Mouse (Mus musculus) limb, embryonic 13.5 days (tissue): ENCODE measurements around the gene Kcnj9. TPM values are rescaled to one million over a fixed set of nuclear protein-coding genes. Genes with fewer than 3 reads are reported as not detected.
A peak's percentile ranks its signal among the peaks of the same experiment; 100 is the strongest.

Source experiments
- ATAC-seq: fragments of 200-750 bp; cut with Nextera tagmentation; 2 replicates; pipeline ENCODE4 v1.8.0; 2017; ENCODE audit warnings: low read depth, moderate number of reproducible peaks, moderate TSS enrichment; ENCODE audit not compliant: low FRiP score
- H3K27ac ChIP-seq: fragments of 300-500 bp; sonication (generic); 2 replicates; pipeline ENCODE4 v1.5.1; 2015; ENCODE audit warnings: inconsistent platforms, mild to moderate bottlenecking, moderate library complexity
- H3K27me3 ChIP-seq: fragments of 300-500 bp; sonication (generic); 2 replicates; pipeline ENCODE4 v1.6.1; 2015; ENCODE audit warnings: mild to moderate bottlenecking, inconsistent platforms
- H3K36me3 ChIP-seq: fragments of 300-500 bp; sonication (generic); 2 replicates; pipeline ENCODE4 v1.6.1; 2015; ENCODE audit warnings: inconsistent platforms, mild to moderate bottlenecking, moderate library complexity
- H3K4me1 ChIP-seq: fragments of 300-500 bp; sonication (generic); 2 replicates; pipeline ENCODE4 v1.6.1; 2015; ENCODE audit warnings: inconsistent platforms
- H3K4me2 ChIP-seq: fragments of 300-500 bp; sonication (generic); replicated peaks from 2 replicates; pipeline ENCODE4 v1.6.1; 2015; ENCODE audit warnings: inconsistent platforms, mild to moderate bottlenecking, moderate library complexity
- H3K4me3 ChIP-seq: fragments of 300-500 bp; sonication (generic); 2 replicates; pipeline ENCODE4 v1.5.1; 2015; ENCODE audit warnings: moderate library complexity, mild to moderate bottlenecking, inconsistent platforms
- H3K9ac ChIP-seq: fragments of 300-500 bp; sonication (generic); 2 replicates; pipeline ENCODE4 v1.6.1; 2015; ENCODE audit warnings: mild to moderate bottlenecking, inconsistent platforms
- H3K9me3 ChIP-seq: fragments of 300-500 bp; sonication (generic); 2 replicates; pipeline ENCODE4 v1.6.1; 2016; ENCODE audit warnings: inconsistent platforms
- WGBS: fragments of 180-500 bp; shearing (Covaris S2); methylation state at CpG from one replicate; pipeline ENCODE4 v1.1.7; 2015; 5-methylcytosine and 5-hydroxymethylcytosine counted together
- polyA plus RNA-seq: library from polyadenylated mRNA; unstranded; fragments of >200 nt; fragmentation: Nextera tagmentation; extraction: Ambion mirVana; gene quantifications from 2 replicates; pipeline ENCODE4 v1.2.1, GENCODE M21; 2015

The Kcnj9 gene
- polyA plus RNA-seq, 1 experiment from 2014 or later: 0.06 TPM

GRCm38 (mm10) chr1:172349504-172349903 is 20.4 kb upstream of the Kcnj9 start:
- Histone ChIP-seq H3K9ac (no peak overlapping the region), H3K27ac (no peak overlapping the region), H3K36me3 (no peaks in the 10 kb centered on the region), H3K27me3 (peaks cover 45% of the 10 kb centered on the region), H3K4me1 (peaks cover 9% of the 10 kb centered on the region), H3K9me3 (no peaks in the 10 kb centered on the region), H3K4me2 (no peak overlapping the region), H3K4me3 (no peak overlapping the region)
- no peak for ATAC-seq
- 77% methylated on average over 5 of the region's 5 CpGs for WGBS

GRCm38 (mm10) chr1:172347382-172347781 is 18.3 kb upstream of the Kcnj9 start:
- Histone ChIP-seq H3K9ac (no peak overlapping the region), H3K4me2 (no peak overlapping the region), H3K27ac (no peak overlapping the region), H3K4me3 (no peak overlapping the region), H3K9me3 (no peaks in the 10 kb centered on the region), H3K36me3 (no peaks in the 10 kb centered on the region), H3K27me3 (peaks cover 53% of the 10 kb centered on the region), H3K4me1 (peaks cover 9% of the 10 kb centered on the region)
- ATAC-seq: no peak
- WGBS: 89% methylated on average over 12 of the region's 12 CpGs

- Histone ChIP-seq H3K36me3 (no peaks in the 10 kb centered on the region), H3K27ac (no peak overlapping the region), H3K9me3 (no peaks in the 10 kb centered on the region), H3K4me1 (peaks cover 9% of the 10 kb centered on the region), H3K4me2 (no peak overlapping the region), H3K4me3 (no peak overlapping the region), H3K27me3 (peaks cover 54% of the 10 kb centered on the region), H3K9ac (no peak overlapping the region)
- 83% methylated on average over 10 of the region's 10 CpGs for WGBS
- no peak for ATAC-seq
Observed at GRCm38 (mm10) chr1:172346707-172347106, 17.6 kb upstream of the Kcnj9 start.

GRCm38 (mm10) chr1:172344820-172345219 is 15.7 kb upstream of the Kcnj9 start:
- Histone ChIP-seq H3K27me3 (peaks cover 53% of the 10 kb centered on the region), H3K9ac (no peak overlapping the region), H3K4me2 (no peak overlapping the region), H3K4me3 (no peak overlapping the region), H3K36me3 (no peaks in the 10 kb centered on the region), H3K4me1 (peaks cover 12% of the 10 kb centered on the region), H3K9me3 (no peaks in the 10 kb centered on the region), H3K27ac (no peak overlapping the region)
- ATAC-seq: no peak
- WGBS: 75% methylated on average over 7 of the region's 7 CpGs

GRCm38 (mm10) chr1:172343914-172344313 is 14.8 kb upstream of the Kcnj9 start:
- Histone ChIP-seq H3K27ac (no peak overlapping the region), H3K36me3 (no peaks in the 10 kb centered on the region), H3K4me3 (no peak overlapping the region), H3K9ac (no peak overlapping the region), H3K27me3 (peaks cover 53% of the 10 kb centered on the region), H3K9me3 (no peaks in the 10 kb centered on the region), H3K4me1 (peaks cover 11% of the 10 kb centered on the region), H3K4me2 (no peak overlapping the region)
- ATAC-seq: no peak
- WGBS: 68% methylated on average over 3 of the region's 3 CpGs

- Histone ChIP-seq H3K9me3 (no peaks in the 10 kb centered on the region), H3K4me1 (peaks cover 11% of the 10 kb centered on the region), H3K4me3 (no peak overlapping the region), H3K27me3 (peaks cover 61% of the 10 kb centered on the region), H3K9ac (no peak overlapping the region), H3K27ac (no peak overlapping the region), H3K4me2 (no peak overlapping the region), H3K36me3 (no peaks in the 10 kb centered on the region)
- no peak for ATAC-seq
- WGBS: 81% methylated on average over 3 of the region's 3 CpGs
Observed at GRCm38 (mm10) chr1:172342729-172343128, 13.6 kb upstream of the Kcnj9 start.

GRCm38 (mm10) chr1:172341386-172341785 is 12.3 kb upstream of the Kcnj9 start:
- Histone ChIP-seq H3K9ac (no peak overlapping the region), H3K4me1 (peaks cover 11% of the 10 kb centered on the region)

GRCm38 (mm10) chr1:172340729-172341321 is 11.7 kb upstream of the Kcnj9 start, which contains the start of gene Kcnj10:
Kcnj10 (plus strand) TSS chr1:172341210.
- Histone ChIP-seq H3K36me3 (no peaks in the 10 kb centered on the region), H3K4me1 (peaks cover 11% of the 10 kb centered on the region), H3K27me3 (peaks cover 70% of the 10 kb centered on the region), H3K27ac (no peak within 1 kb of the TSS), H3K9me3 (no peaks in the 10 kb centered on the region), H3K9ac (no peak within 1 kb of the TSS), H3K4me3 (peak within 1 kb of the TSS; percentile 43), H3K4me2 (peak within 1 kb of the TSS; percentile 67)
- ATAC-seq: peak; percentile 91
- WGBS: 3% methylated on average over 38 of the region's 38 CpGs

More at GRCm38 (mm10) chr1:172341386-172341785, 12.3 kb upstream of the Kcnj9 start:
- Histone ChIP-seq H3K4me3 (peak overlapping the region; percentile 43), H3K36me3 (no peaks in the 10 kb centered on the region), H3K27ac (no peak overlapping the region), H3K27me3 (peaks cover 72% of the 10 kb centered on the region), H3K4me2 (peak overlapping the region; percentile 67), H3K9me3 (no peaks in the 10 kb centered on the region)
- 20% methylated on average over 10 of the region's 10 CpGs for WGBS
- ATAC-seq: peak; percentile 24

GRCm38 (mm10) chr1:172337411-172338185 is 8.5 kb upstream of the Kcnj9 start:
- Histone ChIP-seq H3K4me1 (peaks cover 11% of the 10 kb centered on the region), H3K4me3 (no peak overlapping the region), H3K27ac (no peak overlapping the region), H3K4me2 (no peak overlapping the region), H3K9ac (no peak overlapping the region), H3K36me3 (no peaks in the 10 kb centered on the region), H3K9me3 (no peaks in the 10 kb centered on the region), H3K27me3 (peaks cover 80% of the 10 kb centered on the region)
- 42% methylated on average over 2 of the region's 2 CpGs for WGBS
- no peak for ATAC-seq

GRCm38 (mm10) chr1:172335804-172336203 is 6.7 kb upstream of the Kcnj9 start:
- Histone ChIP-seq H3K27ac (no peak overlapping the region), H3K4me3 (no peak overlapping the region), H3K4me2 (no peak overlapping the region), H3K27me3 (peaks cover 73% of the 10 kb centered on the region), H3K4me1 (peaks cover 5% of the 10 kb centered on the region), H3K9ac (no peak overlapping the region), H3K9me3 (no peaks in the 10 kb centered on the region), H3K36me3 (no peaks in the 10 kb centered on the region)
- ATAC-seq: no peak
- 75% methylated on average over 15 of the region's 15 CpGs for WGBS

- no peaks in the 10 kb centered on the region for H3K36me3 ChIP-seq
- H3K9ac ChIP-seq: no peak overlapping the region
- ATAC-seq: no peak
- H3K27ac ChIP-seq: no peak overlapping the region
- WGBS: 17% methylated on average over 3 of the region's 3 CpGs
- no peak overlapping the region for H3K4me3 ChIP-seq
- no peaks in the 10 kb centered on the region for H3K4me1 ChIP-seq
- H3K27me3 ChIP-seq: peaks cover 76% of the 10 kb centered on the region
- H3K9me3 ChIP-seq: no peaks in the 10 kb centered on the region
- no peak overlapping the region for H3K4me2 ChIP-seq
Observed at GRCm38 (mm10) chr1:172333512-172333911, 4.4 kb upstream of the Kcnj9 start.

- no peak overlapping the region for H3K9ac ChIP-seq
- WGBS: 81% methylated on average over 2 of the region's 2 CpGs
- no peak overlapping the region for H3K4me3 ChIP-seq
- no peaks in the 10 kb centered on the region for H3K36me3 ChIP-seq
- H3K27ac ChIP-seq: no peak overlapping the region
- H3K27me3 ChIP-seq: peaks cover 76% of the 10 kb centered on the region
- no peaks in the 10 kb centered on the region for H3K4me1 ChIP-seq
- no peak overlapping the region for H3K4me2 ChIP-seq
- ATAC-seq: no peak
- no peaks in the 10 kb centered on the region for H3K9me3 ChIP-seq
Observed at GRCm38 (mm10) chr1:172332925-172333324, 3.8 kb upstream of the Kcnj9 start.
